Mouse (Mus musculus) E14TG2a.4 (cell line): ENCODE measurements around the gene Brat1.

ENCODE experiments used
- H3K27me3 ChIP-seq: 2 replicates; pipeline ENCODE4 v1.6.1; 2014; ENCODE audit warnings: low read length, control low read depth; ENCODE audit not compliant: insufficient read depth
- H3K36me3 ChIP-seq: 2 replicates; pipeline ENCODE4 v1.6.1; 2014; ENCODE audit warnings: low read length, control low read depth; ENCODE audit not compliant: insufficient read depth
- H3K4me1 ChIP-seq: replicated peaks from 2 replicates; pipeline ENCODE4 v1.6.1; 2014; ENCODE audit warnings: low read depth, low read length, control low read depth
- H3K4me3 ChIP-seq: replicated peaks from 2 replicates; pipeline ENCODE4 v1.5.1; 2014; ENCODE audit warnings: mild to moderate bottlenecking, low read length
- H3K9me3 ChIP-seq: 2 replicates; pipeline ENCODE4 v1.6.1; 2014; ENCODE audit warnings: low read length, control low read depth
- CTCF ChIP-seq: conservative IDR thresholded peaks from 2 replicates; pipeline ENCODE4 v1.5.1; 2014; ENCODE audit warnings: low read length
- NANOG ChIP-seq: IDR thresholded peaks from 2 replicates; pipeline ENCODE4 v1.6.1; 2014; ENCODE audit warnings: borderline replicate concordance, low read length, mixed read lengths
- POU5F1 ChIP-seq: IDR thresholded peaks from 2 replicates; pipeline ENCODE4 v1.6.1; 2014; ENCODE audit warnings: low read length, borderline replicate concordance

The Brat1 gene

DNA sequence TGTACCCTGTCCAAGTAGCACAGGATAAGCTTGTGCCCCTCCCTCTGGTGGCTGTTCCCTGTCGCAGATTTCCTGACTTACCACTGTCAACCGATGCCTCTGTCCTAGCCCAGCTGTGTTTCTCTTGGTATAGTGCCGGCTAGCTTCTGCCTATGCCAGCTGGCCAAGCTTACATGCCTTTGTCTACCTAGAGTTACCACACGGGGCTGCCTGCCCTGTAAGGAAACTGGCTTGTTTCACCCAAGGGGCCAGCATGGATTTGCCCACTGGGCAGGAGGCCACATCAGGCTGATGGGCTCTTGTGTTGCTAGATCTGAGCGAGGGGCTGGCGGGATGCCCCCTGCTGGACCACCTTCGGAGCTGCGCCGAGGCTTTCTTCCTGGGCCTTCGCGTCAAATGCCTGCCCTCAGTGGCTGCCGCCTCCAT is 38.9 kb downstream of the Brat1 start:
- peak overlapping the region; percentile 41 for H3K4me3 ChIP-seq
- H3K9me3 ChIP-seq = peaks cover 16% of the 10 kb centered on the region
- no peak for TF ChIP-seq NANOG
- TF ChIP-seq CTCF = peak; percentile 49
- no peak for TF ChIP-seq POU5F1
- H3K4me1 ChIP-seq = peaks cover 40% of the 10 kb centered on the region
- H3K36me3 ChIP-seq = no peaks in the 10 kb centered on the region
- peaks cover 25% of the 10 kb centered on the region for H3K27me3 ChIP-seq

DNA sequence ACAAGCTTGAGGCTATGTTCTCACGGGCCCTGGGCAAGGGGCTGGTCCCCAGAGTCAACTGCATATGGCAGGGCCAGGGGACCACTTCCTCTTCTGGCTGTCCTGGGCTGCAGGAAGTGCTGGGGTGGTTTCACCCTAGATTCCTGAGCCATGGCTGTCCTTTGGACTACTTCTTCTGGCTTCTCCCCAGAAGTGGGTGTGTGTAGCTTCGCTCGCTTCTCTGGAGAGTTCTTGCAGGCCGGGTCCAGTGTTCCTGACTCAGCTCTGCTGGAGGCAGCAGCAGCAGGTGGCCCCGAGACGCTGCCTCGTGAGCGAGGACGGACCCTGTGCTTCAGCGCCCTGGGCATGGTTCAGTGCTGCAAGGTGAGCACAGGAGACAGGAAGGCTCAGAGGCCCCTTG is 43.6 kb downstream of the Brat1 start:
- TF ChIP-seq POU5F1 (no peak), CTCF (no peak), NANOG (no peak)
- Histone ChIP-seq H3K27me3 (peaks cover 16% of the 10 kb centered on the region; the same call in 1 of the 2 replicates), H3K9me3 (peaks cover 12% of the 10 kb centered on the region), H3K36me3 (peaks cover 3% of the 10 kb centered on the region; the same call in 1 of the 2 replicates), H3K4me3 (no peak overlapping the region), H3K4me1 (peaks cover 40% of the 10 kb centered on the region)

DNA sequence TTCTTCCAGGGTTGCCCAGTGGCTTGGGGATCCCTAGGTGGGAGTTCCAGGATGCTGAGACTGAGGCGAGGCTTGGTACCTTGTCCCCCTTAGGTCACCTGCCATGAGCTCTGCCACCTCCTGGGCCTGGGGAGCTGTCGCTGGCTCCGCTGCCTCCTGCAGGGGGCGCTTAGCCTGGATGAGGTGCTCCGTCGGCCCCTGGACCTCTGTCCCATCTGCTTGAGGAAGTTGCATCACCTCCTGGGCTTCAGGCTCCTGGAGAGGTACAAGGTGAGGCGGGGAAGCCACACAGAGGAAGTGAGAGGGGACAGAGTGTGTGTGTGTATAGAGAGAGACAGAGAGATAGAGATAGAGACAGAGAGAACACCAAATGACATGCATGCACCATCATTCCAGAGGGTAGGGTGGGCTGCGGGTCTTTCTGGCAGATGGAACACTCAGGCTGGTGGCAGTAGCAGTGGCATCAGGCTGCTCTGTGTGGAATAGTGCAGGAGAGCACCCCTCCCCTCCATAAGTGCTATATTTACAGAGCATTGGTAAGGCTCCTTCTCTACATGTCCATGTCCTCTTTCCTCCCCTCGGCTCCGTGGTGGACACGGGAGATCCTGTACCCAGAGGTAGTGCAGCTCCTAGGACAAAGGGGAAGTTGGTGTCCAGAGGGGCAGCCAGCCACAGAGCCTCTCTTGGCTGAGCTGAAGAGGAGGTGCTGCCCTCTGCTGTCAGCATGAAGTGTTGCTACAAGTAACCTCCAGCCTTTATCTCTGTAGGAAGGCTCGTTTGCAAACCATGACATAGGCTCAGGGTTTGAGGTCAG is 44.5 kb downstream of the Brat1 start:
- Histone ChIP-seq H3K4me1 (peaks cover 31% of the 10 kb centered on the region), H3K9me3 (peaks cover 12% of the 10 kb centered on the region), H3K36me3 (peaks cover 3% of the 10 kb centered on the region; the same call in 1 of the 2 replicates), H3K4me3 (peak overlapping the region; percentile 67), H3K27me3 (peaks cover 9% of the 10 kb centered on the region; the same call in 1 of the 2 replicates)
- TF ChIP-seq NANOG = no peak
- peak; percentile 63 for TF ChIP-seq CTCF

DNA sequence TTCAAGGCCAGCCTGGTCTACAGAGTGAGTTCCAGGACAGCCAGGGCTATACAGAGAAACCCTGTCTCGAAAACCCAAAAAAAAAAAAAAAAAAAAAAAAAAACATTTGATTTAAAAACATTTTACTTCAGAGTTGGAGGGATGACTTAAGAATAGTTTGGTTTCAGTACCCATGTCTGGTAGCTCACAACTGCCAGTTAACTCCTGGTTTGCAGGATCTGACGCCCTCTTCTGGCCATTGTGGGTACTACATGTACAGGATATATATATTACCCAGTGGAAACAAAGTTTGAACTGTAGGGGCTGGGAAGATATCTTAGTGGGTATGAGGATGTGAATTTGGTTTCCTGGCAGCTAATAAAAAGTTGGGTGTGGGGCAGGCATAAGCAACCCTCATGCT is 46.1 kb downstream of the Brat1 start:
- H3K9me3 ChIP-seq = peaks cover 9% of the 10 kb centered on the region
- peaks cover 6% of the 10 kb centered on the region; the same call in 1 of the 2 replicates for H3K27me3 ChIP-seq
- peaks cover 22% of the 10 kb centered on the region for H3K4me1 ChIP-seq
- peaks cover 3% of the 10 kb centered on the region; the same call in 1 of the 2 replicates for H3K36me3 ChIP-seq
- H3K4me3 ChIP-seq = no peak overlapping the region
- no peak for TF ChIP-seq NANOG
- TF ChIP-seq CTCF = peak; percentile 89
- no peak for TF ChIP-seq POU5F1

DNA sequence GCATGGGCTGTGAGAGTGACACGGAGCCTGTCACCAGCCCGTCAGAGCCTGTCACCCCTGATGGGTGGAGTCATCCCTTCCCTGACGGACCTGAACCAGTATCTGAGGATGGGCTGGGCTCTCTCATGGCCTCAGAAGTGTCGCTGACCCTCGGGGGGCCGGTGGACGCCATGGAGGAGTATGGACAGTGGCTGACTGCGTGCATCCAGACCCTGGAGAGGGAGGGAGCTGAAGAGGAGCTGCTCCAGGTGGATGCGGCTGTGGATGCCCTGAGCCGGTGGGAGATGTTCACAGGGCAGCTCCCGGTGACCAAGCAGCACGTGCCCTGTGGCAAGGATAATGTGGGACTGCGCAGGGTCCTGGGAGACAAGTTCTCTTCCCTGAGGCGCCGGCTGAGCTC is 47.2 kb downstream of the Brat1 start:
- no peak for TF ChIP-seq NANOG
- TF ChIP-seq CTCF = no peak
- no peak for TF ChIP-seq POU5F1

DNA sequence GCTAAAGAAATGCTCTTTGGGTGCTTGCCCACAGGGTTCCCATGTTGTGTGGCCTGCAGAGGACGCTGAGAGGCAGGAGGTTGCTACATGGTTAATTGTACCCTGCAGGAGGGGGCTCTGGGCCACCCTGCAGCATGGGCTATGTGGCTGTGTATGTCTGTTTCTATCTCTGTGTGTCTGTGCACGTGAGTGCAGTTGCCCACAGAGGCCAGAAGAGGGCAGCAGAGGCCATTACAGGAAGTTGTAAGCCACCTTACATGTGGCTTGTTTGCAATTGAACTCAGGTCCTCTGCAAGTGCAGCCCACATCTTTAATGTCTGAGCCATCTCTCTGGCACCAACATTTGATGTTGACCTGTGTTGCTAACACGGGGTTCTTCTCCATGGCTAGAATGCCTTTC is 47.8 kb downstream of the Brat1 start:
- Histone ChIP-seq H3K27me3 (no peaks in the 10 kb centered on the region), H3K9me3 (peaks cover 9% of the 10 kb centered on the region), H3K4me3 (no peak overlapping the region), H3K36me3 (peaks cover 4% of the 10 kb centered on the region), H3K4me1 (peaks cover 19% of the 10 kb centered on the region)
- peak; percentile 47 for TF ChIP-seq CTCF
- TF ChIP-seq POU5F1 = no peak

More for the DNA sequence above, 47.2 kb downstream of the Brat1 start:
- Histone ChIP-seq H3K4me1 (peaks cover 19% of the 10 kb centered on the region), H3K9me3 (peaks cover 9% of the 10 kb centered on the region), H3K27me3 (no peaks in the 10 kb centered on the region), H3K4me3 (no peak overlapping the region), H3K36me3 (peaks cover 3% of the 10 kb centered on the region; the same call in 1 of the 2 replicates)

DNA sequence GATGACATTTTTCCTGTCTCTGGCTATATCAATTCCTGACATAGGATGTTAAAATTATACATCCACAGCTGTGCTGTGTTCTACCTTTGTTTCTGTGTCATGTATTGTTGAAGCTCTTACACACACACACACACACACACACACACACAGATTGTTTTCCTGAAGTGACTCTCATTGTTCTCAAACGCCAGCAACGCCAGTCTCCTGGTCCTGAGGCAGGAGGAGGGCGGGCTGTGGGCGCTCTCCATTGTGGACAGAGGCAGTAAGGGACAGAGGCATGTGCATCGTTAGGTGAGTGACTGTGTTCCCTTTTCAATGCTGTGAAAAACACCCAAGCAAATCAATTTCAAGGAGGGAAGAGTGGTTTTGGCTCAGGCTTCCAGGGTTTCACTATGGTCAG is 48.4 kb downstream of the Brat1 start:
- H3K4me1 ChIP-seq = peaks cover 19% of the 10 kb centered on the region
- TF ChIP-seq CTCF (no peak), POU5F1 (no peak), NANOG (no peak)
- peaks cover 9% of the 10 kb centered on the region for H3K9me3 ChIP-seq
- H3K27me3 ChIP-seq = no peaks in the 10 kb centered on the region
- H3K4me3 ChIP-seq = no peak overlapping the region
- H3K36me3 ChIP-seq = peaks cover 10% of the 10 kb centered on the region

DNA sequence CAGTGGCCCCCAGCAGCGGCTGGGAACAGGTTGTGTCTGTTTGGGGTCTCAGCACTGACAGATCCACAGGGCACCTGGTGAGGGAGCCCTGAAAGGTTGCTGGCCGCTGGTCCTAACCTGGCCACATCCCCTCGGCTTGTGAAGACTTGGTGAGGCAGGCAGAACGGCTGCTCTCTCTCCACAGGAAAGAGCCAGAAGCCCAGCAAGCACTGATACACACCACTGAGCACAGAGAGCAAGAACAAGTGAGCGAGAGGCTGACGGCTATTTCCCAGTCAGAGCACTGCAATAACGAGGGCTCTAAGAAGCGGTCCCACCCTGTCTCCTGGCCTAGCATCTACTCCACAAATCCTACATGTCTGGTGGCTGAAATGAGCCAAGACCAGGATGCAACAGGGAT is 54.1 kb downstream of the Brat1 start:
- H3K4me1 ChIP-seq = peaks cover 42% of the 10 kb centered on the region
- H3K4me3 ChIP-seq = no peak overlapping the region
- no peaks in the 10 kb centered on the region for H3K9me3 ChIP-seq
- H3K27me3 ChIP-seq = no peaks in the 10 kb centered on the region
- TF ChIP-seq POU5F1 = no peak
- H3K36me3 ChIP-seq = peaks cover 64% of the 10 kb centered on the region

DNA sequence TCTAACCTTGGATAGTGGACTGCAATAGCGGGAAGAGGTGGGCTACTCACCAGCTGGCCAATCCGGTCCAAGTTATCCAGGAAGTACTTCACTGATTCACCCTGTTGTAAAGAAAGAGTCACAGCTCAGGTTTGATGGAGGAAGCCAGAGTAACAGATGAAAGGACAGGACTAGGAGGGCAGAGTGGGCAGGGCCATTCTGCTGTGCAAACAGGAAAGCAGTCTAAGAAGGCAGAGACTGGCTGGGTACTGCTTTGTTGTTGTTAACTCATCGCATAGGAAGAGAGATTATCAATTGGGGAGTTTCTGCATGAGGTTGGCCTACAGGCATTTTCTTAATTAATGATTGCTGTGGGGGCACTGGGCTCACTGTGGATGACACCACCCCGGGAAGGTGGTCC is 57.7 kb downstream of the Brat1 start:
- Histone ChIP-seq H3K4me3 (no peak overlapping the region), H3K27me3 (no peaks in the 10 kb centered on the region), H3K36me3 (peaks cover 91% of the 10 kb centered on the region), H3K4me1 (peaks cover 37% of the 10 kb centered on the region), H3K9me3 (no peaks in the 10 kb centered on the region)
- TF ChIP-seq CTCF (no peak), POU5F1 (no peak), NANOG (no peak)
